15 mouse cellular contexts compared by ENCODE assay signal in the genomic region with DNA sequence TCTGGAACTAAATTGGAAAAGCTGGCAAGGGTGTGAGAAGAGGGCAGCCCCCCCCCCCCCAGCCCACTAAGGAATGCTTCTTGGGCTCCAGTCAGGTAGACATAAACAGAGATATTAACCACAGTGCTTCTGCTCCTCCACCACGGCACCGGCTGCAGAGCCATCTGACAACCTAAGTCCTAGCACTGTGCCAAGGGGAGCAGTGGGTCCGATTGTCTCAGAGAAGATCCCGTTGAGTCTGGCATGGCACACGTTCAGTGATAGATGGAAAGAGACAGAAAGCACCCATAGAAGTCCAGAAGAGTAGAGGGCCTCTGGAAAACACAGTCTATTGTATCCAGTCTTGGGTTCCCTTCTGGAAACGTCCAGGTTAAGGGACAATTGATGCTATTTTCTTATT.
"Had no signal": no experiment of that assay in that cellular context is flagged by ENCODE, and none has a peak within 500 bp of the region (broad histone marks: within the 10 kb centered on the region; RNA-seq: fewer than 3 reads in every experiment).

No protein-coding gene starts in this region.

- H3K27ac ChIP-seq: lung, embryonic 15.5 days; macrophage; midbrain, embryonic 13.5 days; midbrain, embryonic 15.5 days; neural tube, embryonic 12.5 days; stomach, embryonic 15.5 days; stomach, postnatal 0 days had no signal

- H3K4me3 ChIP-seq: lung, embryonic 15.5 days; megakaryocyte, embryonic 14.5 days; midbrain, embryonic 13.5 days; midbrain, embryonic 15.5 days; neural tube, embryonic 12.5 days; stomach, embryonic 15.5 days had no signal

- H3K9ac ChIP-seq: lung, embryonic 15.5 days; midbrain, embryonic 13.5 days; midbrain, embryonic 15.5 days; neural tube, embryonic 12.5 days; stomach, embryonic 15.5 days had no signal

- DNase-seq: lung, adult 2 months; lung, postnatal 14 days; lung, postnatal 36 days; right cerebral cortex, postnatal 14 days; thymus, adult 2 months; thymus, postnatal 25 days; thymus, postnatal 4 days had no signal

- H3K4me1 ChIP-seq: lung, embryonic 15.5 days; megakaryocyte, embryonic 14.5 days; midbrain, embryonic 13.5 days; midbrain, embryonic 15.5 days; neural tube, embryonic 12.5 days; stomach, embryonic 15.5 days had no signal

- H3K36me3 ChIP-seq: lung, embryonic 15.5 days; midbrain, embryonic 13.5 days; midbrain, embryonic 15.5 days; neural tube, embryonic 12.5 days; stomach, embryonic 15.5 days had no signal

- H3K27me3 ChIP-seq: lung, embryonic 15.5 days; megakaryocyte, embryonic 14.5 days; midbrain, embryonic 13.5 days; midbrain, embryonic 15.5 days; neural tube, embryonic 12.5 days; stomach, embryonic 15.5 days had no signal
